Mouse (Mus musculus) limb, embryonic 10.5 days (tissue): ENCODE data around the gene A230072I06Rik. TPM values are rescaled to one million over a fixed set of nuclear protein-coding genes. Genes with fewer than 3 reads are reported as not detected.

Experiments
- DNase-seq: peaks from one replicate; pipeline ENCODE4 v3.0.0-alpha.2; 2017; ENCODE audit warnings: low spot score
- H3K27ac ChIP-seq: fragments of 300-500 bp; sonication (generic); 2 replicates; pipeline ENCODE4 v1.5.1; 2016; ENCODE audit warnings: mild to moderate bottlenecking
- H3K27me3 ChIP-seq: fragments of 300-500 bp; sonication (generic); 2 replicates; pipeline ENCODE4 v1.6.1; 2016; ENCODE audit warnings: low read depth, mild to moderate bottlenecking; ENCODE audit not compliant: poor library complexity, severe bottlenecking
- H3K36me3 ChIP-seq: fragments of 300-500 bp; sonication (generic); 2 replicates; pipeline ENCODE4 v1.6.1; 2016; ENCODE audit warnings: mild to moderate bottlenecking, moderate library complexity
- H3K4me1 ChIP-seq: fragments of 300-500 bp; sonication (generic); 2 replicates; pipeline ENCODE4 v1.6.1; 2016
- H3K4me3 ChIP-seq: fragments of 300-500 bp; sonication (generic); 2 replicates; pipeline ENCODE4 v1.5.1; 2016; ENCODE audit warnings: mild to moderate bottlenecking, moderate library complexity
- H3K9me3 ChIP-seq: fragments of 300-500 bp; sonication (generic); replicated peaks from 2 replicates; pipeline ENCODE4 v1.6.1; 2016; ENCODE audit warnings: mild to moderate bottlenecking
- WGBS: fragments of 180-500 bp; shearing (Covaris S2); methylation state at CpG from one replicate; pipeline ENCODE4 v1.1.7; 2016; 5-methylcytosine and 5-hydroxymethylcytosine counted together
- polyA plus RNA-seq: library from polyadenylated mRNA; unstranded; fragments of >200 nt; fragmentation: Nextera tagmentation; extraction: Ambion mirVana; gene quantifications from 2 replicates; pipeline ENCODE4 v1.2.1, GENCODE M21; 2016

Gene A230072I06Rik
- polyA plus RNA-seq: not detected in 2 replicates

DNA sequence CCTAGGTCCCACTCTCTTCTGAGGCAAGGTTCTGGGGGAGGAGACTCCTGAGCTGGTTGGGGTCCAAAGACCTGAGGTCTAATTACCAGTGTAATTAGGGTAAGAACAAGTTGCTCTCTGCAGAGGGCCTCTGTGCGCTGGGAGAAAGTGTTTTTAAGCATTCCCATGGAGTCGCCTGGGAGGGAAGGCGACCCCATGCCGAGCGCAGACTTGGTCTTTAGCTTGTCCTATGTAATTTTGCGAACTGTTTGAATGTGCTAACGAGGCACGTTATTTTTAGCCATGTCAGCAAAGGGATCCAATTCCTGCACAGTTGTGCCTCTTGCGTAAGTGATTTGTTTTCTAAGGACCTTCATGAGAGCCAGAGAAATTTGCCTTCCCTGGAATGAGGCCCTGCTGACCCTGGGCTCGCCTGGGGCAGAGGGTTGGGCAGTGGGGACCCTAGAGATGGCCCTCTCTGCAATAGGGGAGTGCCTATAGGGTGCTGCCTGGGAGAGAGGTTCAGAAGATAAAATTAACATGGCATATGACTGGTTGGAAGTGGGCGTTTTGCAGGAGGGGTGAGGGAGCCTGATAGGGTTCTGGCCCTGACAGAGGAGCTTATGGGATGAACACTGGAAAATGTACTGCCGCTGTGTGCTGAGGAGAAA, at the start of gene A230072I06Rik:
TSS of gene A230072I06Rik (plus strand) at position 157 of the 650 bp plus-strand sequence.
- Histone ChIP-seq H3K27me3 (peaks cover 18% of the 10 kb centered on the region; the same call in 1 of the 2 replicates), H3K9me3 (no peaks in the 10 kb centered on the region), H3K4me3 (no peak within 1 kb of the TSS), H3K27ac (peak within 1 kb of the TSS; percentile 53), H3K4me1 (peaks cover 16% of the 10 kb centered on the region), H3K36me3 (no peaks in the 10 kb centered on the region)
- DNase-seq: peak; percentile 40
- 27% methylated on average over 12 of the region's 12 CpGs for WGBS

DNA sequence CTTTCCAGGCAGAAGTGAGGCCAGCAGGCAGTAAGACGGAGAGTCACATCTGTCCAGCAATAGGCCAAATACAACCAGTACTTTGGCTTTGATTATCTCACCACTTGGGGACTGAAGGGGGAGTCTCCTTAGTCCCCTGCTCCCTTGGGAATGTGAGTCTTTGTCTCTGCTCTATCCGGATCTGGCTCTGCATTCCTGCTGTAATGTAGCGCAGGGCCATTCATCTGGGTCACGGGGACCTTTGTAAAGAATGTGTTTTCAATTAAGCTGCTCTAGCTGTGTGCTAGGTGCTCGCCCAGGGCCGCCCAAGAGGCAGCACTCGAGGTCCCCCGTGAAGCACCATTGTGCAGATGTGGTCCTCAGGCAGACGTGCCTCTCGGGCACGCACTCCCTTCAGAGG, 44.6 kb upstream of the A230072I06Rik start:
- WGBS: 23% methylated on average over 11 of the region's 11 CpGs
- no peaks in the 10 kb centered on the region for H3K36me3 ChIP-seq
- H3K4me1 ChIP-seq: peaks cover 13% of the 10 kb centered on the region
- no peak overlapping the region for H3K4me3 ChIP-seq
- peak; percentile 49 for DNase-seq
- no peaks in the 10 kb centered on the region for H3K9me3 ChIP-seq
- peak overlapping the region; percentile 27; the same call in 1 of the 2 replicates for H3K27ac ChIP-seq
- no peaks in the 10 kb centered on the region for H3K27me3 ChIP-seq

DNA sequence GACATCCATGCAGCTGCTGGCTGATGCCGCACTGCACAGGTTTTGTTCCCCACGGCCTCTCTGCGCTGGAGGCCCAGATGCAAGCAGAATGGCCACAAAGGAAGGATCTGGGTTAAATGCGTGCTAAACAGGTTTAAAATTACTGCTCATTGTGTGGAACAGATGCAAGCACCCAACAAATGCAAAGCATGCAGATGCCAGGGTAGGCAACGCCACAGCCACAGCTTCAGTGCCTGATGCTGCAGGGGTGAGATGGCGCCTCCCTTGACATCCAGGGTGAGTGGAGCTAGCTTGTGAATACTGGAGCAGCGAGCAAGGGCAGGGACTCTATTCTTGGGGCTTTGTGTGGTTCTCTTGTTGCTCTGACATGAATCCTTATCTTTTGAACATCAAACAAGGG, 39.8 kb upstream of the A230072I06Rik start:
- no peak for DNase-seq
- Histone ChIP-seq H3K27me3 (no peaks in the 10 kb centered on the region), H3K36me3 (no peaks in the 10 kb centered on the region), H3K27ac (no peak overlapping the region), H3K4me1 (peaks cover 22% of the 10 kb centered on the region), H3K4me3 (no peak overlapping the region), H3K9me3 (no peaks in the 10 kb centered on the region)
- WGBS: 86% methylated on average over 7 of the region's 7 CpGs

DNA sequence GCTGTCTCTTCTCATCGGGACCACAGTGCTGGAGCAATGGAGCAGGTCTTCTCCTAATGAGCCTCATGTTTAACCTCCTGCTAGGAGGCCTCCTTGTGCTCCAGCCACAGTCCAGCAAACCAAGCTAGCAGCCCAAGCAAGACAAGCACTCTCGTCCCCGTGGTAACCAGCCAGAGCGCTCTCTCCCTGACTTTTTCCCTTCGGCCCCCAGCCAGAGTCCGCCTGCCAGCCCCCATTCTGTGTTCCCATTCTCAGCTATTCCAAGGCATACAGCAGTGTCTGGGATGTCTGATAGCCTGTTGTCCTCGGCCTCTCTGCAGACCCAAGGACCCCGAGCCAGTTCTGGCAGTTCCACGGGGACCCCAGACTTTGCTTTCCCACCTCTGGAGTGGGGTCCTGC, 38.5 kb upstream of the A230072I06Rik start:
- no peak overlapping the region for H3K27ac ChIP-seq
- peaks cover 13% of the 10 kb centered on the region for H3K4me1 ChIP-seq
- no peak for DNase-seq
- H3K27me3 ChIP-seq: no peaks in the 10 kb centered on the region
- H3K4me3 ChIP-seq: no peak overlapping the region
- no peaks in the 10 kb centered on the region for H3K9me3 ChIP-seq
- no peaks in the 10 kb centered on the region for H3K36me3 ChIP-seq
- WGBS: 77% methylated on average over 9 of the region's 9 CpGs

DNA sequence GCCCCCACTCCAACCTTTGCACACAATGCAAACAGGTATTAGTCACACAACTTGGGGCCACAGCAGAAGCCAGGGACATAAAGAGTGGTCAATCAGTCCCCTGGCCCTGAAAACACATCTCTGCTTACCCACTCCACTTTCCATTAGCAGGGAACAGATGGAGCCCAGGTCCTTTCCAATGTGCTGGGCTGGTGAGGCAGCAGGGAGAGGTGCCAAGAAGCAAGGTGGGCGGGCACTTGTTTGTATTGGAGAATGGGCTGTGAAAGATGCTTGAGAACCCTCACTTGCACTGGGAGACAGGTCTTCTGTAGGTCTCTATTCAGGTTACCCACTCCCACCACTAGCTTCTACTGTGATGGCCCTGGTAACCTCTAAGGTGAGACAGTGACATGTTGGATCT, 34.9 kb upstream of the A230072I06Rik start:
- Histone ChIP-seq H3K4me3 (no peak overlapping the region), H3K4me1 (peaks cover 13% of the 10 kb centered on the region), H3K27me3 (no peaks in the 10 kb centered on the region), H3K27ac (no peak overlapping the region), H3K9me3 (no peaks in the 10 kb centered on the region), H3K36me3 (no peaks in the 10 kb centered on the region)
- 86% methylated on average over 1 of the region's 1 CpGs for WGBS
- no peak for DNase-seq

DNA sequence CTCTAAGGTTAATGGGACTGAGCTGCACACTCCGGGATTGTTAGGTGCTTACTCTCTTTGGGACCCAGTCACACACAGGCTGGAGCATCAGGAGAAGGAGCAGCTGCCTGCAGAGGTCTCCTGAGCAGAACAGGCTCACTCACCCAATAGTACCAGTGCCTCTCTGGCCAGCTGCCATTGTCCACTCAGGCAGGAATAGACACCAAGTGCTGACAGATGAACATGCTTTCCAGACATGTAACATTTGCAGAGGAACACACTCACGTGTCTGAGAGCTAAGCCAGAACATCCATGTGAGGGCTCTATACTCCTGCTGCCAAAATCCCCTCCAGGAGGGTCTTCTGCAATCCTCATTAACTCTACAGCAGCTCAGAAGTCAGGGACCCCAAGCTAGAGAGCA, 18.7 kb upstream of the A230072I06Rik start:
- H3K27me3 ChIP-seq: no peaks in the 10 kb centered on the region

DNA sequence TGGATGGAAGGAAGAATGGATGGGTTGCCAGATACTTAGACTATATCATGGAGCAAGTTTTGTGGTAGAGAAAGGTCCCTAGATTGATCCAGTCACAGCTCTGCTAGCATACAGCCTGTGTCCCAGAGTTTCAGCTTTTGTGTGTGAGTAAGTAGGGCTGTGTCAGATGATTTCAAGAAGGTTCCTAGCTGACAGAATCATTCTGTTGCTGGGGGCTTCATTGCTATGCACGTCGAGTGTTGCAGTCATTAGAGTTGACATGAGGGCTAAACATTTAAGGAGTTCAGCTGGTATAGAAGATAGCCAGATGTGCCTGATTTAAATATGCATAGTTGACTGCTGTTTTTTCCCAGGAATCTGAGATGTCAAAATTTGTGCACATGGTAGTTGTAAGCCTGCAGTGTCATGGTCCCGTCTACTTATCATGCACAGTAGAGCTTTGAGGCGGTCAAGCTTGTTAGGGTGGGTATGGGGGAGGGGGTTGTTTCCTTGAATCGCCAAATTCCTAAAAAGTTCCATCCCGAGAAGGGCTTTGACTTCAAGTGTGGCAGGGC, 18.1 kb upstream of the A230072I06Rik start:
- H3K27ac ChIP-seq: no peak overlapping the region
- H3K27me3 ChIP-seq: no peaks in the 10 kb centered on the region
- no peaks in the 10 kb centered on the region for H3K9me3 ChIP-seq
- no peak for DNase-seq
- no peaks in the 10 kb centered on the region for H3K36me3 ChIP-seq
- 89% methylated on average over 6 of the region's 6 CpGs for WGBS
- H3K4me1 ChIP-seq: no peaks in the 10 kb centered on the region
- no peak overlapping the region for H3K4me3 ChIP-seq

More for the DNA sequence above, 18.7 kb upstream of the A230072I06Rik start:
- Histone ChIP-seq H3K36me3 (no peaks in the 10 kb centered on the region), H3K4me1 (no peaks in the 10 kb centered on the region), H3K27ac (no peak overlapping the region), H3K9me3 (no peaks in the 10 kb centered on the region), H3K4me3 (no peak overlapping the region)
- whole genome bisulfite sequencing: 84% methylated on average over 2 of the region's 2 CpGs
- no peak for DNase-seq

DNA sequence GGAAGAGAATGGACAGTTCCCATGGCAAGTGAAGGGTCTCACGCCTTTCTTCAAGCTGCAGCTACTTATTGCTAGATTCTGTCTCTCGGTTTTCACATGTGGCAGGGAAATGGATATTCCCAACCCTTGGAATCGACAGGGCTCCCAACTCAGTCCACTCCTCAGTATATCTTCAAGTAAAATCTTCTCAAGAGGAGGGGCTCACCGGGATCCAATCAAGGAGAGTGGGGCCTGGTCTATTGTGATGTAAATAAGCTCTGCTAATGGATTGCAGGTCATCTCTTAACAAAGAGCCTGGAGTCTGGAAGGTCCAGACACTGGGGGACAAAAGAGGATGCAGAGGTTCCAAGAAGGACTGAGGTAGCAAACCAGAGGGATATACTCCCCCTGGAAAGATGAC, 17.1 kb upstream of the A230072I06Rik start:
- no peak overlapping the region for H3K27ac ChIP-seq
- no peak overlapping the region for H3K4me3 ChIP-seq
- H3K27me3 ChIP-seq: no peaks in the 10 kb centered on the region
- DNase-seq: no peak
- WGBS: 70% methylated on average over 4 of the region's 4 CpGs
- no peaks in the 10 kb centered on the region for H3K4me1 ChIP-seq
- no peaks in the 10 kb centered on the region for H3K36me3 ChIP-seq
- H3K9me3 ChIP-seq: no peaks in the 10 kb centered on the region

DNA sequence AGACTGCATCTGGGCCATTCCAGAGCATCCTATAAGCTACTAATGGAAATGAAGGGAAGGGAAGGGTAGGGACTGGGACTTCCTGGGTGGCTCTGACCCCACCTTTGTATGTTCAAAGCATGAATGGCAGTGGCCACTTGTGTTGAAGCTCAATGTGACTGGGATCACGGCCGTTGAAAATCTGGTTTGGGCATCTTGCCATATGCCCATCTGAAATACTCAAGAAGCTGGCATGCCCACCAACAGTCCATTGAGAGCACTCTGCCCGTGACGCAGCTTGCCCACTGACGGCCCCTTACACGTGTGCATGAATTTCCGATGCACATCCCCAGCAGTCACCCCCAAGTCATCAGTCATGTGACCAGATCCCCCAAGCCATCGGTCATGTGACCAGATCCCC, 13.6 kb upstream of the A230072I06Rik start:
- no peak for DNase-seq
- 95% methylated on average over 8 of the region's 8 CpGs for WGBS
- Histone ChIP-seq H3K4me3 (no peak overlapping the region), H3K27me3 (no peaks in the 10 kb centered on the region), H3K9me3 (no peaks in the 10 kb centered on the region), H3K27ac (no peak overlapping the region), H3K36me3 (no peaks in the 10 kb centered on the region), H3K4me1 (no peaks in the 10 kb centered on the region)

DNA sequence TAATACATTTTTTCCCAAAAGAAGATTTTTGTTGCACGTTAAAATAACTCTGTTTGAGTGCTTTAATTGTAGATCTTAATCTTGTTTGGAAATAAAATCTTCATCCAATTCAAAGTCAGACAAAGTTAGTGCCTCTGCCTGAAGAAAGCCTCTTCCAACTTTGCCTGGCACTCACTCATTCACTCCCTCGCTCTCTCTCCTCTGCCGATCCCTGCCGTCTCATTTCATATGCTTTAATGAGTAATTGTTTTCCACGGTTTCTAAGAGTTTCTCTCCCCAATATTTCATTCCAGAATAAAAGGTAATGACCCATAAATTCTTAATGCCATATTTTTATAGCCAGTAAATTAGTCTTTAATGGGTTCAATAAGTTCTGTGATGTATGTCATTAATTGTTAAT, 10.8 kb upstream of the A230072I06Rik start:
- WGBS: 73% methylated on average over 5 of the region's 5 CpGs
- H3K4me1 ChIP-seq: no peaks in the 10 kb centered on the region
- no peaks in the 10 kb centered on the region for H3K27me3 ChIP-seq
- no peaks in the 10 kb centered on the region for H3K9me3 ChIP-seq
- no peak for DNase-seq
- H3K27ac ChIP-seq: no peak overlapping the region
- H3K4me3 ChIP-seq: no peak overlapping the region
- no peaks in the 10 kb centered on the region for H3K36me3 ChIP-seq

DNA sequence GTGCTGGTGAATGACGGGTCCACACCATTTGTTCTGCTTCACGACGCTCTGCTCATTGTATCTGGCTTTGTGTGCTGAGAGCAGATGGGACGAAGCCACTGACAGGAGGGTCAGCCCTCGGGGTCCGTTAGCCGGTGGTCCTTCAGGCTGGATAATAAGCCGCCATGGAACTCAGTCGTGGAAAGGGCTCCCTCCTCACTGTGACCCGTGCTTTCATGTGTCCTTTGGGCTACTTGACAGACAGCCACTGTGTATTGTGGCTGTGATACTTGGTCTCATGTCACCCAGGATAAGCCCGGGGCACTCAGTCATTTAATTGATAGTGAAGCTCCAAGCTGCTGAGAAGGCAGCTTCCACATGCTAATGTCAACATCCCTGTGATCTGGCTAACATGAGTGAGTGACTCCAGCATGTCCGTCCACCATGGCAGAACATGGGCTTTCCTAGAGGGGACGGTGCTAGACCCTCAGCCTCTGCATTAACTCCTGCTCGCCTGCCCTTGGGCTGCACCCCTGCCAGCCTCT, 10.3 kb upstream of the A230072I06Rik start:
- Histone ChIP-seq H3K27ac (no peak overlapping the region), H3K4me3 (no peak overlapping the region), H3K9me3 (no peaks in the 10 kb centered on the region), H3K36me3 (no peaks in the 10 kb centered on the region), H3K4me1 (no peaks in the 10 kb centered on the region), H3K27me3 (no peaks in the 10 kb centered on the region)
- WGBS: 65% methylated on average over 14 of the region's 14 CpGs
- DNase-seq: no peak

DNA sequence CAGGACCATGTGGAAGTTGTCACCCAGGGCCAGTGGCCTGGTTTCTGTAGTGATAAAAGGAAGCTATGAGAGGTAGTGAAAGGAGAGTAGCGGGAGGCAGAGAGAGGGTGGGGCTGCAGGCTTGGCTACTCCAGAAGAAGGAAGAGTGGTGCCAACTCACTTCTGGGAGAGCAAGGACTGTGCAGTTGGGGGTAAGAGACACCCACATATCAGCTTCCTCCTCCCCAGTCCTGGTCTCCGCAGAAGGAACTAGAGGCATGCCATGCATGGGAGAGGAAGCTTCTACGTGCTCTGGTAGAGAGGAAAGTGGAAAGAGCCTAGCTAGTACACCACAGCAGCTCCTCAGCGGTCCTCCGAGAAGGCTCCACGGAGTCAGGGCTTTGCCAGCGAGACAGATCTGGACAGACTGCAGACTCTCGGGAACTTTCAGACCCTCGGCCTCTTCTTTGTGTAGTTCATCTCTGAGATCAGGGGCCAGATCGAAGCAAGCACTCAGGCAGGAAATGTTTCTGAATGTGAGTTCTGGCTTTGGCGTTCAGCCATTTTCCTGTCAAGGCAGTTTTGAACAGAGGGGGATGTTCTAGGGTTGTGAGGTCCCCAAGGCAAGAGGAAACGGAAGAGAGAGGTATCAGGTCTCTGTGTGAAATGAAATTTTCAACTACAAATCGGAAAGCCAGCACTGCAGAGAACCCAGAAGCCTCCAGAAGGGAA, 1.0 kb downstream of the A230072I06Rik start:
- H3K9me3 ChIP-seq: no peaks in the 10 kb centered on the region
- H3K4me3 ChIP-seq: no peak overlapping the region
- H3K27me3 ChIP-seq: peaks cover 22% of the 10 kb centered on the region; the same call in 1 of the 2 replicates
- peaks cover 16% of the 10 kb centered on the region for H3K4me1 ChIP-seq
- 84% methylated on average over 13 of the region's 13 CpGs for WGBS
- DNase-seq: no peak
- no peaks in the 10 kb centered on the region for H3K36me3 ChIP-seq
- peak overlapping the region; percentile 53 for H3K27ac ChIP-seq

DNA sequence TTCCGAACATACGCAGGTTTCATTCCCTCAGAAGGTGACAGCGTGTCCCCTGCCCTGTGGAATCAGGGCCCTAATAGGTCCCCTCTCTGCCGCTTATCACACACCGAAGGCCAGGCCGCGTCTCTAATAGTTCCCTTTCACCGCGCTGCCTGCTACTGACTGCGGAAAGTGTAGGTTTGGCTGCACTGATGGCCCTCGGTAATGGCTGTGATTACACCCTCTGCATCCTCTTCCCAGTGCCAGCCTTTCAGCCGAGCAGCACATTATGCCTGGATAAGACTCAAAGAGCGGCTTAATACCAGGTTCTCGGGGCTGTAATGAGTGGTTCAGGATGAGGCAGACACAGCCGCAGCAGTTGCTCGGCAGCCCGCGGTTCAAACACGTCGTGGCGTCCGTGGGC, 3.5 kb downstream of the A230072I06Rik start:
- DNase-seq: no peak
- 73% methylated on average over 22 of the region's 22 CpGs for WGBS
- Histone ChIP-seq H3K36me3 (no peaks in the 10 kb centered on the region), H3K27ac (no peak overlapping the region), H3K9me3 (no peaks in the 10 kb centered on the region), H3K4me1 (peaks cover 16% of the 10 kb centered on the region), H3K27me3 (peaks cover 22% of the 10 kb centered on the region; the same call in 1 of the 2 replicates), H3K4me3 (no peak overlapping the region)
